23 mouse cellular contexts compared by ENCODE assay signal in the genomic region with DNA sequence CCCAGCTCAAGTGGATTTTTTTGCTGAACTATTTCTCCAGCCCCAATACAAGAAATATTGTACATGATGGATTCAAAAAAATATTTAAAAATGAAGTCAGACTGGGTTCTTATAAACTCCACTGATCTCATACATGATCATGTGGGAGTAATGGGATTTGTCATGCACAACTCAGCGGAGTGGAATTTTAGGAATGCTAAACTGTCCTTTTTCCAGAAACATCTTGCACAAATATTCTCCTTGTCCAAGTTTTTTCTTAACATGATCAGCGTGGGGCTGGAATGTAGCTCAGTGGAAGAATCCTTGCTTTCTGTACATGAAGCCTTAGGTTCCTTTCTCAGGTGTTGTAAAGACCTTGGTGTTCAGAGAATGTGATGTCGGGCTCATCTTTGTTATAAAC. TPM values are rescaled to one million over a fixed set of nuclear protein-coding genes. Genes with fewer than 3 reads are reported as not detected.
DNase-seq lines count a peak whose midpoint lies in the region; ATAC-seq and TF ChIP-seq lines count a peak whose summit lies in the region.
"Had no signal": no experiment of that assay in that cellular context is flagged by ENCODE, and none has a peak within 500 bp of the region (broad histone marks: within the 10 kb centered on the region; RNA-seq: fewer than 3 reads in every experiment).

No protein-coding gene starts in this region.

- no peak for TF ChIP-seq CTCF in kidney, postnatal 0 days (IDR thresholded peaks at IDR 0.05; ENCODE audit: low read depth)
- TF ChIP-seq CTCF in kidney, adult 2 months (conservative IDR thresholded peaks at IDR 0.05; ENCODE audit: insufficient read depth, insufficient read length, low read depth, low read length), result no peak

- no peak for ATAC-seq in kidney, postnatal 0 days (replicated peaks; ENCODE audit: low FRiP score, low read depth)
- ATAC-seq in midbrain, embryonic 11.5 days (ENCODE audit: low FRiP score), result no peak
- ATAC-seq in midbrain, embryonic 14.5 days (ENCODE audit: low FRiP score, low TSS enrichment), result no peak
- ATAC-seq: intestine, embryonic 15.5 days had no signal

- H3K36me3 ChIP-seq in kidney, postnatal 0 days (ENCODE audit: insufficient read depth, low read length), result no peaks in the 10 kb centered on the region
- no peaks in the 10 kb centered on the region for H3K36me3 ChIP-seq in kidney, adult 2 months (ENCODE audit: control insufficient read depth, insufficient read depth, low read length)
- H3K36me3 ChIP-seq in midbrain, embryonic 11.5 days (ENCODE audit: control insufficient read depth, insufficient read depth, low read length), result no peaks in the 10 kb centered on the region
- H3K36me3 ChIP-seq in midbrain, embryonic 14.5 days (ENCODE audit: control insufficient read depth, insufficient read depth, low read length), result no peaks in the 10 kb centered on the region
- H3K36me3 ChIP-seq: forebrain, embryonic 12.5 days; hindbrain, embryonic 15.5 days; intestine, embryonic 15.5 days; limb, embryonic 13.5 days; liver, embryonic 15.5 days had no signal

- no peak for TF ChIP-seq POLR2A in kidney, adult 2 months (IDR thresholded peaks at IDR 0.05; ENCODE audit: low read depth, low read length)

- no peaks in the 10 kb centered on the region for H3K27me3 ChIP-seq in kidney, postnatal 0 days (ENCODE audit: insufficient read depth, low read length)
- no peaks in the 10 kb centered on the region for H3K27me3 ChIP-seq in kidney, adult 2 months (replicated peaks; ENCODE audit: control insufficient read depth, insufficient read depth, low read length)
- no peaks in the 10 kb centered on the region for H3K27me3 ChIP-seq in midbrain, embryonic 11.5 days (ENCODE audit: control insufficient read depth, insufficient read depth, low read length)
- H3K27me3 ChIP-seq in midbrain, embryonic 14.5 days (ENCODE audit: control insufficient read depth, insufficient read depth, low read length), result no peaks in the 10 kb centered on the region
- H3K27me3 ChIP-seq: forebrain, embryonic 12.5 days; hindbrain, embryonic 15.5 days; intestine, embryonic 15.5 days; limb, embryonic 13.5 days; liver, embryonic 15.5 days had no signal

- H3K4me3 ChIP-seq in kidney, postnatal 0 days (replicated peaks; ENCODE audit: low read depth, low read length), result no peak overlapping the region
- H3K4me3 ChIP-seq in kidney, adult 2 months (ENCODE audit: insufficient read depth, low read depth, low read length), result no peak overlapping the region
- H3K4me3 ChIP-seq in midbrain, embryonic 11.5 days (ENCODE audit: low read depth, low read length), result no peak overlapping the region
- no peak overlapping the region for H3K4me3 ChIP-seq in midbrain, embryonic 14.5 days (replicated peaks; ENCODE audit: low read depth, low read length)
- H3K4me3 ChIP-seq in brown adipose tissue, adult 24 weeks (ENCODE audit: insufficient read depth, low read depth, low read length), result no peak overlapping the region
- H3K4me3 ChIP-seq: erythroblast, embryonic 14.5 days; forebrain, embryonic 12.5 days; hindbrain, embryonic 15.5 days; intestine, embryonic 15.5 days; layer of hippocampus, adult 2 months; limb, embryonic 13.5 days; liver, embryonic 15.5 days had no signal

- no peaks in the 10 kb centered on the region for H3K9me3 ChIP-seq in kidney, postnatal 0 days (replicated peaks; ENCODE audit: low read length)
- H3K9me3 ChIP-seq in midbrain, embryonic 11.5 days (ENCODE audit: control insufficient read depth, low read length), result no peaks in the 10 kb centered on the region
- no peaks in the 10 kb centered on the region for H3K9me3 ChIP-seq in midbrain, embryonic 14.5 days (ENCODE audit: control insufficient read depth, low read length)
- H3K9me3 ChIP-seq: forebrain, embryonic 12.5 days; hindbrain, embryonic 15.5 days; intestine, embryonic 15.5 days; limb, embryonic 13.5 days; liver, embryonic 15.5 days had no signal

- 84% methylated on average over 3 of the region's 3 CpGs for WGBS in kidney, postnatal 0 days
- 82% methylated on average over 3 of the region's 3 CpGs for WGBS in kidney, adult 2 months
- 87% methylated on average over 3 of the region's 3 CpGs for WGBS in midbrain, embryonic 11.5 days
- WGBS in midbrain, embryonic 14.5 days, result 95% methylated on average over 3 of the region's 3 CpGs

- H3K9ac ChIP-seq in kidney, postnatal 0 days (ENCODE audit: low read depth, low read length), result no peak overlapping the region
- no peak overlapping the region for H3K9ac ChIP-seq in midbrain, embryonic 11.5 days (ENCODE audit: low read length)
- no peak overlapping the region for H3K9ac ChIP-seq in midbrain, embryonic 14.5 days (replicated peaks; ENCODE audit: low read length)
- H3K9ac ChIP-seq: forebrain, embryonic 12.5 days; hindbrain, embryonic 15.5 days; intestine, embryonic 15.5 days; limb, embryonic 13.5 days; liver, embryonic 15.5 days had no signal

- H3K4me2 ChIP-seq in kidney, postnatal 0 days (ENCODE audit: low read length), result no peak overlapping the region
- no peak overlapping the region for H3K4me2 ChIP-seq in midbrain, embryonic 11.5 days
- no peak overlapping the region for H3K4me2 ChIP-seq in midbrain, embryonic 14.5 days (ENCODE audit: low read length)
- H3K4me2 ChIP-seq: forebrain, embryonic 12.5 days; heart, embryonic 11.5 days; hindbrain, embryonic 15.5 days; intestine, embryonic 15.5 days; limb, embryonic 13.5 days; liver, embryonic 15.5 days had no signal

- DNase-seq in kidney, postnatal 0 days (ENCODE audit: low spot score), result peak; percentile 37
- no peak for DNase-seq in kidney, adult 2 months
- peak; percentile 81 for DNase-seq in midbrain, embryonic 11.5 days (ENCODE audit: low spot score, missing footprints)
- DNase-seq in midbrain, embryonic 14.5 days, result no peak
- DNase-seq in right cerebral cortex, postnatal 4 days, result no peak
- DNase-seq in gastrocnemius, postnatal 4 days (ENCODE audit: low spot score in 2 of 2), result no peak
- DNase-seq: adrenal gland, postnatal 36 days; B cell, adult 2 months; cerebellum, adult 11-12 months; cerebellum, postnatal 10 days; kidney, adult 9 months; kidney, postnatal 25 days; thymus, adult 18-20 months had no signal

- H3K4me1 ChIP-seq in kidney, postnatal 0 days (replicated peaks; ENCODE audit: insufficient read depth, low read length), result peaks cover 10% of the 10 kb centered on the region; the same call in 1 of the 2 replicates
- peaks cover 7% of the 10 kb centered on the region for H3K4me1 ChIP-seq in kidney, adult 2 months (ENCODE audit: control insufficient read depth, insufficient read depth, low read length)
- peaks cover 7% of the 10 kb centered on the region for H3K4me1 ChIP-seq in midbrain, embryonic 11.5 days (ENCODE audit: control insufficient read depth, insufficient read depth, low read length)
- H3K4me1 ChIP-seq in midbrain, embryonic 14.5 days (ENCODE audit: control insufficient read depth, insufficient read depth, low read length), result peaks cover 15% of the 10 kb centered on the region
- 0 out of 2 replicates have a peak, but pooled peaks cover 4% of the 10 kb centered on the region for H3K4me1 ChIP-seq in brown adipose tissue, adult 24 weeks (ENCODE audit: control insufficient read depth, insufficient read depth, insufficient read length, low read length)

- H3K27ac ChIP-seq in kidney, postnatal 0 days, result no peak overlapping the region
- no peak overlapping the region for H3K27ac ChIP-seq in kidney, adult 2 months (ENCODE audit: insufficient read depth, low read depth, low read length)
- H3K27ac ChIP-seq in midbrain, embryonic 11.5 days (ENCODE audit: low read depth, low read length), result no peak overlapping the region
- no peak overlapping the region for H3K27ac ChIP-seq in midbrain, embryonic 14.5 days (replicated peaks; ENCODE audit: low read depth, low read length)
- H3K27ac ChIP-seq in brown adipose tissue, adult 24 weeks (replicated peaks; ENCODE audit: low read depth, low read length), result 0 out of 2 replicates have a peak overlapping the region, but pooled peaks have one; percentile 14
- H3K27ac ChIP-seq: forebrain, embryonic 12.5 days; hindbrain, embryonic 15.5 days; intestine, embryonic 15.5 days; layer of hippocampus, adult 2 months; limb, embryonic 13.5 days; liver, embryonic 15.5 days; macrophage had no signal

RNA-seq across cellular contexts. Expression of a gene that starts 2.4 kb away (rescaled TPM):
- 143 and 159 TPM in 2 replicates for polyA plus RNA-seq in kidney, postnatal 0 days (2015; fragmentation: Nextera tagmentation; extraction: Ambion mirVana)
- 14.5 and 16.1 TPM in 2 replicates for polyA plus RNA-seq in kidney, adult 2 months (2012; rRNA removed)
- 85.7 and 88.6 TPM in 2 replicates for polyA plus RNA-seq in midbrain, embryonic 11.5 days (2014; fragmentation: Nextera tagmentation; extraction: Ambion mirVana)
- polyA plus RNA-seq in midbrain, embryonic 14.5 days (2014; fragmentation: Nextera tagmentation; extraction: Ambion mirVana), result 47.7 and 54.1 TPM in 2 replicates
- polyA plus RNA-seq in brown adipose tissue, adult 24 weeks (2012; ENCODE audit: insufficient read depth, insufficient read length, missing spikeins), result 18.9 and 27.1 TPM in 2 replicates
- 100 to 1,000 TPM; 108 to 135 TPM for total RNA-seq in gastrocnemius, postnatal 4 days (2021)

Comparison
In these comparisons a context has a peak if more than half of its experiments do, and no peak if none do; other contexts are left out.
1. DNase-seq: peak in kidney, postnatal 0 days (single experiment) and midbrain, embryonic 11.5 days (single experiment); none in kidney, adult 2 months (single experiment), midbrain, embryonic 14.5 days (single experiment), right cerebral cortex, postnatal 4 days (single experiment) and gastrocnemius, postnatal 4 days (0 of 2).